Mouse (Mus musculus) heart, postnatal 4 days (tissue): ENCODE results near the gene 2610001J05Rik. TPM values are rescaled to one million over a fixed set of nuclear protein-coding genes. Genes with fewer than 3 reads are reported as not detected.

Experiments
- DNase-seq: peaks from one replicate; pipeline ENCODE4 v3.0.0; 2021
- total RNA-seq, 2 experiments: library from RNA; stranded (reverse); gene quantifications; 2 replicates each; pipeline ENCODE4 v1.2.3; 2021

The 2610001J05Rik gene
- total RNA-seq, 2 experiments from 2014 or later: 55.4 to 55.7 TPM

- DNase-seq: peak; percentile 6
Observed at GRCm38 (mm10) chr6:13835720-13836665, 35.3 kb downstream of the 2610001J05Rik start.

GRCm38 (mm10) chr6:13832770-13833169 lies 38.5 kb downstream of the 2610001J05Rik start:
- no peak for DNase-seq

- DNase-seq: no peak
Observed at GRCm38 (mm10) chr6:13828877-13829276, 42.4 kb downstream of the 2610001J05Rik start.

Other genes with a start within 250 kb of the 2610001J05Rik start
- gene Bmt2, start 193.6 kb downstream of the 2610001J05Rik start, total RNA-seq: 10 to 100 TPM; 10.9 to 11.7 TPM
- under 1 TPM; 0.45 to 0.63 TPM for gene Gpr85, start 31.6 kb downstream of the 2610001J05Rik start, total RNA-seq